Mouse (Mus musculus) erythroblast, embryonic 14.5 days (primary cell): Measurements from ENCODE around the gene Dnajb8.

Experiments used
- GATA1 ChIP-seq: IDR thresholded peaks from 2 replicates; pipeline ENCODE4 v1.6.1; 2012; ENCODE audit warnings: low read length, inconsistent platforms, mixed read lengths
- TAL1 ChIP-seq: IDR thresholded peaks from 3 replicates; pipeline ENCODE4 v1.6.1; 2012; ENCODE audit warnings: low read length, inconsistent platforms, mixed read lengths

GRCm38 (mm10) chr6:88204531-88205385, 17.3 kb upstream of the Dnajb8 start:
- TF ChIP-seq GATA1 (no peak), TAL1 (no peak)
